Mouse (Mus musculus): ENCODE data around the gene Ppp1r13b. TPM values are rescaled to one million over a fixed set of nuclear protein-coding genes. Genes with fewer than 3 reads are reported as not detected.

Gene Ppp1r13b
- polyA plus RNA-seq, 1 experiment from 2014 or later: 15.9 TPM

DNA sequence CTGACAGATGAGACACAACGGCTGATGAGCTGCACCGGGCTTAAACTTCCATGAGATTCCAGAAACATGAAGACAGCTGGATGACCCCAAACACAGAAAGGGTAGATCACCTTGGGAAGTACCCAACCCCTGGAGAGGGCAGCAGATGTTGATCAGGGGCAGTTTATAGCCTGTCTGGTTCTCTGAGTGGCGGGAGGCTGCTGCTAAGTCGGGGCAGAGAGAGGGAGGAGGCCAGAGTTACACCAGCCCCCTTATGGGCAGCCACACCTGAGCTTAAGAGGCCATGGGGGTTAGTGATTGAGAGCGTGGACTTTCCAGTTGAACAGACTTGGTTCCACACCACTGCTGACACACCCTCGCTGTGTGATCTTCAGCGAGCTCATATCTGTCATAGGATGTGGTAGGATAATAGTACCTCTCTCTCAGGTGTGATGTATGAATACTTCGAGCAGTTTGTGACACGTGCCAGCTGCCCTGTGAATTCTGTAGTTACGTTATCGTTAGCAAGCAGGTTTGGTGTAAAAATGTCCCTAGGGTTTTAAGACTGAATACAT, 1.2 kb upstream of the Ppp1r13b start:
- Histone ChIP-seq H3K27me3 (ENCODE audit: control insufficient read depth, insufficient read depth, low read depth, low read length) (no peaks in the 10 kb centered on the region), H3K4me3 (ENCODE audit: low read length) (no peak overlapping the region; the same call in 1 of the 2 replicates), H3K27ac (ENCODE audit: low read length) (no peak overlapping the region), H3K36me3 (ENCODE audit: control insufficient read depth, insufficient read depth, low read length) (no peaks in the 10 kb centered on the region), H3K4me2 (ENCODE audit: low read depth, low read length) (peak overlapping the region; percentile 94; the same call in 1 of the 2 replicates), H3K9ac (ENCODE audit: low read length) (peak overlapping the region; percentile 79), H3K9me3 (ENCODE audit: control insufficient read depth, low read length) (no peaks in the 10 kb centered on the region), H3K4me1 (replicated peaks; ENCODE audit: control insufficient read depth, insufficient read depth, low read length) (peaks cover 12% of the 10 kb centered on the region; the same call in 1 of the 2 replicates)
- 59% methylated on average over 11 of the region's 11 CpGs for WGBS
- no peak for ATAC-seq (ENCODE audit: low read depth)

GRCm38 (mm10) chr12:111907421-111907891, 454 bp downstream of the Ppp1r13b start:
- ATAC-seq (ENCODE audit: low read depth): peak; percentile 76
- H3K9me3 ChIP-seq (ENCODE audit: control insufficient read depth, low read length): no peaks in the 10 kb centered on the region
- peak overlapping the region; percentile 86 for H3K4me3 ChIP-seq (ENCODE audit: low read length)
- H3K4me1 ChIP-seq (replicated peaks; ENCODE audit: control insufficient read depth, insufficient read depth, low read length): peaks cover 13% of the 10 kb centered on the region; the same call in 1 of the 2 replicates
- H3K27ac ChIP-seq (ENCODE audit: low read length): peak overlapping the region; percentile 90
- H3K4me2 ChIP-seq (ENCODE audit: low read depth, low read length): peak overlapping the region; percentile 94
- H3K9ac ChIP-seq (ENCODE audit: low read length): peak overlapping the region; percentile 84
- no peaks in the 10 kb centered on the region for H3K36me3 ChIP-seq (ENCODE audit: control insufficient read depth, insufficient read depth, low read length)
- H3K27me3 ChIP-seq (ENCODE audit: control insufficient read depth, insufficient read depth, low read depth, low read length): no peaks in the 10 kb centered on the region
- 0% methylated on average over 34 of the region's 63 CpGs for WGBS

GRCm38 (mm10) chr12:111906309-111906875, 1.5 kb downstream of the Ppp1r13b start:
- no peaks in the 10 kb centered on the region for H3K36me3 ChIP-seq (ENCODE audit: control insufficient read depth, insufficient read depth, low read length)
- ATAC-seq (ENCODE audit: low read depth): no peak

GRCm38 (mm10) chr12:111902488-111902887, 5.4 kb downstream of the Ppp1r13b start:
- no peaks in the 10 kb centered on the region for H3K9me3 ChIP-seq (ENCODE audit: control insufficient read depth, low read length)
- no peak overlapping the region for H3K27ac ChIP-seq (ENCODE audit: low read length)
- H3K36me3 ChIP-seq (ENCODE audit: control insufficient read depth, insufficient read depth, low read length): no peaks in the 10 kb centered on the region
- peaks cover 44% of the 10 kb centered on the region for H3K4me1 ChIP-seq (replicated peaks; ENCODE audit: control insufficient read depth, insufficient read depth, low read length)
- 61% methylated on average over 7 of the region's 7 CpGs for WGBS
- H3K9ac ChIP-seq (ENCODE audit: low read length): no peak overlapping the region
- no peaks in the 10 kb centered on the region for H3K27me3 ChIP-seq (ENCODE audit: control insufficient read depth, insufficient read depth, low read depth, low read length)
- no peak overlapping the region for H3K4me2 ChIP-seq (ENCODE audit: low read depth, low read length)
- ATAC-seq (ENCODE audit: low read depth): no peak
- H3K4me3 ChIP-seq (ENCODE audit: low read length): no peak overlapping the region

More at GRCm38 (mm10) chr12:111906309-111906875, 1.5 kb downstream of the Ppp1r13b start:
- 28% methylated on average over 5 of the region's 5 CpGs for WGBS
- Histone ChIP-seq H3K4me1 (replicated peaks; ENCODE audit: control insufficient read depth, insufficient read depth, low read length) (peaks cover 23% of the 10 kb centered on the region), H3K4me3 (ENCODE audit: low read length) (peak overlapping the region; percentile 86), H3K9ac (ENCODE audit: low read length) (peak overlapping the region; percentile 84; the same call in 1 of the 2 replicates), H3K9me3 (ENCODE audit: control insufficient read depth, low read length) (no peaks in the 10 kb centered on the region), H3K27ac (ENCODE audit: low read length) (0 out of 2 replicates have a peak overlapping the region, but pooled peaks have one; percentile 5), H3K27me3 (ENCODE audit: control insufficient read depth, insufficient read depth, low read depth, low read length) (no peaks in the 10 kb centered on the region), H3K4me2 (ENCODE audit: low read depth, low read length) (peak overlapping the region; percentile 94)

DNA sequence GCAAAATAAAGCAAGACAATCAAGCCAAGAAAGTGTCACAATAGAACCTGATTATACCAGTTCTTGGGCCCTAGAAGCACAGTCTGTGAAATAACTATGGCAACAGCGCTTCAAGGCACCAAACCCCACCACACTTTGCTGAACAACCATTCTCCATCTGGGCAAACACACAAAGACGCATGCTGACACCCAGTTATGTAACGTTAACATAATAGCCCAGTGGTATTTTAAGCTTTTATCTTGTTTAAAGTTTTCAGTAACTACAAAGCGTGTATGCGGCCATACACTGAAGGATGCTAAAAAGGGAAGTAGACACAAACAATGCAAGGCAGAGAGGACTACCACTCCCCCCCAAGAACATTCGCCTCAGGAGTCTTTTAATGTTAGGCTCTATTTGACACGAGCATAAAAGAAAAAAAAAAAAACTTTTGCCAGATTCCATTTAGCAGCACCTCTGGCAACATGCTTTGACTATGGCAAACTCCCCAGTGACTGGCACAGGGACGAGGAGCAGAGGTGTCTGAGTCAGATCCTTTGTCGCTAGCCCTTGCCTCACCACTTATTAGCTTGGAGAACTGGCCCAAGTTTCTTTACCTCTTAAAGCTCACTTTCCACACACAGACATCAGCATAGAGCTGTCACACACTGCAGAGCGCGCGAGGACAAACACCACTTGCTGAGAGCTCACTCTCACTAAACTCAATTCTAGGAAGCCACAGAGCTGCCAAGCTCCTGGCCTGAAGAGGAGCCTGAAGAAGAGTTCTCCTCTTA, 6.6 kb downstream of the Ppp1r13b start:
- peak overlapping the region; percentile 64 for H3K27ac ChIP-seq (ENCODE audit: low read length)
- H3K4me1 ChIP-seq (replicated peaks; ENCODE audit: control insufficient read depth, insufficient read depth, low read length): peaks cover 53% of the 10 kb centered on the region
- no peaks in the 10 kb centered on the region for H3K27me3 ChIP-seq (ENCODE audit: control insufficient read depth, insufficient read depth, low read depth, low read length)
- H3K9me3 ChIP-seq (ENCODE audit: control insufficient read depth, low read length): no peaks in the 10 kb centered on the region
- H3K9ac ChIP-seq (ENCODE audit: low read length): no peak overlapping the region
- H3K36me3 ChIP-seq (ENCODE audit: control insufficient read depth, insufficient read depth, low read length): no peaks in the 10 kb centered on the region
- WGBS: 35% methylated on average over 12 of the region's 12 CpGs
- ATAC-seq (ENCODE audit: low read depth): no peak
- H3K4me3 ChIP-seq (ENCODE audit: low read length): no peak overlapping the region
- no peak overlapping the region for H3K4me2 ChIP-seq (ENCODE audit: low read depth, low read length)

GRCm38 (mm10) chr12:111899646-111900045, 8.3 kb downstream of the Ppp1r13b start:
- no peaks in the 10 kb centered on the region for H3K27me3 ChIP-seq (ENCODE audit: control insufficient read depth, insufficient read depth, low read depth, low read length)
- peaks cover 54% of the 10 kb centered on the region for H3K4me1 ChIP-seq (replicated peaks; ENCODE audit: control insufficient read depth, insufficient read depth, low read length)
- no peak overlapping the region for H3K27ac ChIP-seq (ENCODE audit: low read length)
- no peak for ATAC-seq (ENCODE audit: low read depth)
- WGBS: 61% methylated on average over 5 of the region's 5 CpGs
- H3K4me3 ChIP-seq (ENCODE audit: low read length): no peak overlapping the region
- H3K4me2 ChIP-seq (ENCODE audit: low read depth, low read length): no peak overlapping the region
- no peaks in the 10 kb centered on the region for H3K36me3 ChIP-seq (ENCODE audit: control insufficient read depth, insufficient read depth, low read length)
- H3K9ac ChIP-seq (ENCODE audit: low read length): no peak overlapping the region
- H3K9me3 ChIP-seq (ENCODE audit: control insufficient read depth, low read length): no peaks in the 10 kb centered on the region

- Histone ChIP-seq H3K4me1 (replicated peaks; ENCODE audit: control insufficient read depth, insufficient read depth, low read length) (peaks cover 58% of the 10 kb centered on the region), H3K36me3 (ENCODE audit: control insufficient read depth, insufficient read depth, low read length) (no peaks in the 10 kb centered on the region), H3K4me3 (ENCODE audit: low read length) (no peak overlapping the region), H3K27ac (ENCODE audit: low read length) (no peak overlapping the region), H3K27me3 (ENCODE audit: control insufficient read depth, insufficient read depth, low read depth, low read length) (no peaks in the 10 kb centered on the region), H3K9me3 (ENCODE audit: control insufficient read depth, low read length) (no peaks in the 10 kb centered on the region), H3K9ac (ENCODE audit: low read length) (no peak overlapping the region), H3K4me2 (ENCODE audit: low read depth, low read length) (no peak overlapping the region)
- no peak for ATAC-seq (ENCODE audit: low read depth)
- WGBS: 65% methylated on average over 9 of the region's 9 CpGs
These were observed 9.2 kb downstream of the Ppp1r13b start for GRCm38 (mm10) chr12:111898686-111899085.

- H3K9me3 ChIP-seq (ENCODE audit: control insufficient read depth, low read length): no peaks in the 10 kb centered on the region
- H3K9ac ChIP-seq (ENCODE audit: low read length): no peak overlapping the region; the same call in 1 of the 2 replicates
- no peaks in the 10 kb centered on the region for H3K27me3 ChIP-seq (ENCODE audit: control insufficient read depth, insufficient read depth, low read depth, low read length)
- H3K36me3 ChIP-seq (ENCODE audit: control insufficient read depth, insufficient read depth, low read length): no peaks in the 10 kb centered on the region
- WGBS: 24% methylated on average over 7 of the region's 7 CpGs
- H3K4me1 ChIP-seq (replicated peaks; ENCODE audit: control insufficient read depth, insufficient read depth, low read length): peaks cover 61% of the 10 kb centered on the region
- ATAC-seq (ENCODE audit: low read depth): peak; percentile 78
- H3K4me2 ChIP-seq (ENCODE audit: low read depth, low read length): no peak overlapping the region
- H3K4me3 ChIP-seq (ENCODE audit: low read length): no peak overlapping the region
- peak overlapping the region; percentile 77 for H3K27ac ChIP-seq (ENCODE audit: low read length)
These were observed 10.8 kb downstream of the Ppp1r13b start for GRCm38 (mm10) chr12:111896908-111897661.
